Mouse (Mus musculus) ES-CJ7 (cell line): ENCODE data around the gene Slc22a14.

ENCODE experiments used
- DNase-seq: peaks from one replicate; pipeline ENCODE4 v3.0.0; 2011; ENCODE audit warnings: low read depth, low spot score

Slc22a14 gene

DNA sequence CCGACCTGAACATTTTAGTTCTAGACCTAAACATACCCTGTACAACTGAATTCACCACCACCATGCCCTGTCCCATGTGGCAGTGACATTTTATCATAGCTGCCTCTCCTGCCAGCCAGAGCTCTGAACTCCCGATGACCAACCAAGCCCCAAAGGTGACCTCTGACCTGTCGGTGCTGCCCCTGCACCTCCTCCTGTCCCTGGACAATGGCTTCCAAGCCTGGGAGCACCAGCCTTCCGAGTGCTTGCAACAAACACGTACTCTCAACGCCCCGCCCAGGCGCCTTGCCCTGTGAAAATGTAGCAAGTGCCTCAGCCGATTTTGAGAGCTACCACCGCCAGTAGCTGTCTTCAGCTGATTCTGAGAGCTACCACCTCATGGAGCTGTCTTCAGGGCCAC is 220.2 kb downstream of the Slc22a14 start:
- DNase-seq, result no peak

DNA sequence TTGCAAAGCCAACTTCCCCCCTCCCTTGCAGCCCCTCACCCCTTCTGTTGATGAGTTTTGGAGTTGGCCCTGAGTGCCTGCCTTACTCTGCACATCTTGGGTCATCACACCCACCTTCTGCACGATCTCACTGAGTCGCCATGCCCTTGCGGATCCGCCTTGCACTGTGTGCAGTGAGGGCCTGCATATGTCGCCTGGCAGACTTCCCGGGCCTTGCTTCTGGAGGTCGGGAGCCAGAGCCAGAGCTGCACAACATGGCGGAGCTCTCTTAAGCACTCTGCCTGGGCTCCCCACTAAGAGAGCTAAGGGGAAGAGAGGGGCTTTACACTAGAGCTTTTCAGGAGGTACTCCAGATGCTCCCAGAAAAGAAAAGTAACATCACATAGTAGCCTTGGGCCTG is 220.7 kb downstream of the Slc22a14 start:
- no peak for DNase-seq

GRCm38 (mm10) chr9:119143372-119143771 is 222.0 kb downstream of the Slc22a14 start:
- no peak for DNase-seq

DNA sequence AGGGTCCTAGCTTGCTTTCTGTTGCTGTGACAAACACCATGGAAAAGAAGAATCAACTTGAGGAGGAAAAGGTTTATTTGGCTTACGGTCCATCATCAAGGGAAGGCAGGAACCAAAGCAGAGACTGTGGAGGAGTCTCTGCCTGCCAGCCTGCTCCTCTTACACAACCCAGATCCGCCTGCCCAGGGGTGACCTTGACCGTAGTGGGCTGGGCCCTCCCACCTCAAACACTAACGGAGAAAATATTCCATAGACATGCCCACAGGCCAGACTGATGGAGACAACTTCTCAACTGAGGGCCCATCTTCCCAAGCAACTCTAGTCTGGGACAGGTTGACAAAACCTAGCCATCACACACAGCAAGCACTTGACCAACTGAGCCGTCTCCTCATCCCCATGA is 223.3 kb downstream of the Slc22a14 start:
- no peak for DNase-seq

- no peak for DNase-seq
Measured at GRCm38 (mm10) chr9:119138836-119139235, 226.5 kb downstream of the Slc22a14 start.

DNA sequence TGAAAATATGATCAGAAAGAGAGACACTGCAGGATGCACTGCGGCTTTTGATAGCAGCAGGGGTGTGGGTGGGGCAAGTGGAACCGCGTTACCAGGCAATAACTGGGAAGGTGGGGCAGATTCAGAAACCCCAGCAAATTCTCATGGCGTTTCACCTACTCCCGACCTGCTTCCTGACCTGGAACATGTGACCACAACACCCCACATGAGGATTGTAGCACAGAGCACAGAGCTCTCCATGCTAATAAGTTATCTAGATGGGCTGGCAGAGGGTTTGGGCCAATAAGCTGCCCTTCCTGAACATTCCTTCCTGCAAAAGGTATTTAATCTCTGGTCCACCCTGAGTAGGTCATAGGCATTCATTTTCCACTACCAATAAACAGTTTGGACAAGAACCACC is 234.7 kb downstream of the Slc22a14 start:
- DNase-seq, result no peak

DNA sequence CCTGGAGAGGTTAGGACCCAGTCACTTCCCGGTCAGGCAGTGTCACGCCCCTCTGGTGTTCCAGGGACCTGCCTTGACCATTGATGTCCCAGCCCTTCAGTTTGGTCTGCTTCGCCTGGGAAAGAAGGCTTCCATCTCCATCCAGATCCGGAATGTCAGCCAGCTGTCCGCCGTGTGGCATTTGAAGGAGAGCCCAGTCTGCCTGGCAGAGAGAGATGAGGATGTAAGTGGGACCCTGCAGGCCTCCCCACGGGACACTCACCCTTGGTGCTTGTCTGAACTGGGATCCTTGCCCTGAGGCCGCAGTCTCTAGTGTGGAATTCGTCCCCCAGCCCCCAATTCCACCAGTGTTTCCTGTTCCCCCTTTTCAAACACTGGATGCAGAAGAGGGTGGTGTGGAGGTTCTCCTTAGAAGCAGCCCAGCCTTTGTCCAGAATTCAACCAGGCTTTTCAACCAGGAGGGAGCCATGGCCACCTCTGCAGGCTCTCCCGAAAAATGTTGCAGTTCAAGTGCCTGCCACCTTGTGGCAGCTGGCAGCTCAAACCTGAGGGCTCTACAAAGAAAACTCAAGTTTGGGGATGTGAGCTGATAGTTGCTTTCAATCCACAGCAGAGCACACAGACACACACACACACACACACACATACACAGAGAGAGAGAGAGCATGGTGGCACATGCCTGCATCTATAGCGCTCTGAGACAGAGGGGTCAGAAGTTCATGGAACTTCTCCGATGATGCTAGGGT is 236.7 kb downstream of the Slc22a14 start:
- DNase-seq, result no peak

- DNase-seq, result no peak
Measured at GRCm38 (mm10) chr9:119122596-119123369, 242.6 kb downstream of the Slc22a14 start.

- DNase-seq, result no peak
Measured at GRCm38 (mm10) chr9:119120168-119120560, 245.2 kb downstream of the Slc22a14 start.
